Mouse (Mus musculus): Measurements from ENCODE around the gene Klk1b1. TPM values are rescaled to one million over a fixed set of nuclear protein-coding genes. Genes with fewer than 3 reads are reported as not detected.
"Not testable (repeated sequence)": the region's sequence is repeated elsewhere in the genome, so short reads cannot be mapped to it uniquely, and the experiment has no call there.

Gene Klk1b1
- polyA plus RNA-seq, 1 experiment: not detected

DNA sequence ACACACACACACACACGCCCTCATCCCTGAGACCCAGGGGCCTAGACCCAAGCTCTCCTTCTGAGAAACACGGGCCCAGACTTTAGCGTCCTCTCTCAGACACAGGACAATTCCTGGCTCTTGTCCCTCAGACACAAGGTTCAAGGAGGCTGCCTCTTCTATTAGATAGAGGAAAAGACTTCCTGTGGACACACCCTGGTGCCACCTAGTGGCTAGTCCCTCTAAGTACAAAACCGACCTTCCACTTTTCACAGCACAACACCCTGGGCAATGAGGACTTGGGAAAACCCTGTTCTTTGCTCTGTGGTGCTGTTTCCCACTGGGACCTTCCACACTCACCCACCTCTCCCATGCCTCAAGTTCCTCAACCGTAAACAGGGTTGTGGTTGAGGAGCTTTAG lies 40.6 kb upstream of the Klk1b1 start:
- Histone ChIP-seq H3K36me3 (ENCODE audit: control insufficient read depth, insufficient read depth, low read length) (no peaks in the 10 kb centered on the region), H3K4me3 (ENCODE audit: extremely low read depth, insufficient read depth, insufficient read length) (no peak overlapping the region), H3K4me1 (ENCODE audit: control insufficient read depth, insufficient read depth, insufficient read length) (no peaks in the 10 kb centered on the region), H3K27ac (ENCODE audit: insufficient read depth, low read length) (no peak overlapping the region), H3K27me3 (ENCODE audit: control insufficient read depth, insufficient read depth, low read length) (no peaks in the 10 kb centered on the region)
- no peak for DNase-seq (ENCODE audit: low read depth in 1 of 2, low spot score in 2 of 2)
- TF ChIP-seq POLR2A (IDR thresholded peaks at IDR 0.05; ENCODE audit: low read depth, low read length) (no peak), CTCF (IDR thresholded peaks at IDR 0.05; ENCODE audit: extremely low read depth, insufficient read depth, insufficient read length, insufficient replicate concordance) (no peak)
- 70% methylated on average over 5 of the region's 5 CpGs for WGBS

DNA sequence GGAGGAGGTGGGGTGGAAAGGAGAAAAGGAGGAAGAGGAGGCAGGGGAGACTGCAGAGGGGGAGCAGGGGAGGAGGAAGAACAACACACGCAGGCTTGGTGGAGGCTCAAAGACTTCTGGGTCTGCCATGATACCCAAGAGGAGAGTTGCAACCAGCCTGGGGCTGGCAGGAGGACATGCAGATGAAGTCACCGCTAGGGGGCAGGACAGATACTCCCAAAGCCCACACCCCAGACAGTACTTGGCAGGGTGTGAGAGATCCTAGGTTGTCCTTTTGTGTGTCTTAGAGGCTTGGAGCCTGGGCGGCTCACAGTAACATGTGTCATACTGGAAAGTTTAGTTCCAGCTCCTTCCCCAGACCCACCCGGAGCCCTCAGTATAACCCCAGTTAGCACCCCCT lies 38.0 kb upstream of the Klk1b1 start:
- no peak for DNase-seq (ENCODE audit: low read depth in 1 of 2, low spot score in 2 of 2)
- WGBS: 50% methylated on average over 4 of the region's 4 CpGs
- Histone ChIP-seq H3K27me3 (ENCODE audit: control insufficient read depth, insufficient read depth, low read length) (no peaks in the 10 kb centered on the region), H3K27ac (ENCODE audit: insufficient read depth, low read length) (no peak overlapping the region), H3K4me1 (ENCODE audit: control insufficient read depth, insufficient read depth, insufficient read length) (no peaks in the 10 kb centered on the region), H3K4me3 (ENCODE audit: extremely low read depth, insufficient read depth, insufficient read length) (no peak overlapping the region), H3K36me3 (ENCODE audit: control insufficient read depth, insufficient read depth, low read length) (no peaks in the 10 kb centered on the region)
- TF ChIP-seq CTCF (IDR thresholded peaks at IDR 0.05; ENCODE audit: extremely low read depth, insufficient read depth, insufficient read length, insufficient replicate concordance): no peak
- TF ChIP-seq POLR2A (IDR thresholded peaks at IDR 0.05; ENCODE audit: low read depth, low read length): no peak

DNA sequence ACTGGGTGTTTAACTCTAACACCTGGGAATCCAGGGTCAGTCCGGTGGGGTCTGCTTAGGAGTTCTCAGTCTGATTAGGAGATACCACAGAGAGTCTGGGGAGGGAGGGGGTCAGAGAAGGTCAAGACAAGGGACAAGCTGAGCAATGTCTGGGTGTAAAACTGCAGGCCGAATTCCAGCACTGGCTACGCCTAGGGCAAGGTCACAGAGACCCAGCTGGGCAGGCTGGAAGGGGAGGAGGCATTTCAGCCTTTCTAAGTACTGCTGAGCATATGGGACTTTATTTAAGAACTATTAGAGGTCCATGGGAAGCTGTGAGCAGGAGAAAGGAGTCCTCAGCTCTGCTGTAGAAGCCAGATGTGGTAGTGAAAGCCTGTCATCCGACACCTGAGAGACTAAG lies 34.2 kb upstream of the Klk1b1 start:
- WGBS: 76% methylated on average over 4 of the region's 4 CpGs
- no peak for DNase-seq (ENCODE audit: low read depth in 1 of 2, low spot score in 2 of 2)
- H3K36me3 ChIP-seq (ENCODE audit: control insufficient read depth, insufficient read depth, low read length): no peaks in the 10 kb centered on the region
- H3K4me3 ChIP-seq (ENCODE audit: extremely low read depth, insufficient read depth, insufficient read length): no peak overlapping the region
- H3K27me3 ChIP-seq (ENCODE audit: control insufficient read depth, insufficient read depth, low read length): no peaks in the 10 kb centered on the region
- no peaks in the 10 kb centered on the region for H3K4me1 ChIP-seq (ENCODE audit: control insufficient read depth, insufficient read depth, insufficient read length)
- TF ChIP-seq POLR2A (IDR thresholded peaks at IDR 0.05; ENCODE audit: low read depth, low read length): no peak
- no peak for TF ChIP-seq CTCF (IDR thresholded peaks at IDR 0.05; ENCODE audit: extremely low read depth, insufficient read depth, insufficient read length, insufficient replicate concordance)
- no peak overlapping the region for H3K27ac ChIP-seq (ENCODE audit: insufficient read depth, low read length)

DNA sequence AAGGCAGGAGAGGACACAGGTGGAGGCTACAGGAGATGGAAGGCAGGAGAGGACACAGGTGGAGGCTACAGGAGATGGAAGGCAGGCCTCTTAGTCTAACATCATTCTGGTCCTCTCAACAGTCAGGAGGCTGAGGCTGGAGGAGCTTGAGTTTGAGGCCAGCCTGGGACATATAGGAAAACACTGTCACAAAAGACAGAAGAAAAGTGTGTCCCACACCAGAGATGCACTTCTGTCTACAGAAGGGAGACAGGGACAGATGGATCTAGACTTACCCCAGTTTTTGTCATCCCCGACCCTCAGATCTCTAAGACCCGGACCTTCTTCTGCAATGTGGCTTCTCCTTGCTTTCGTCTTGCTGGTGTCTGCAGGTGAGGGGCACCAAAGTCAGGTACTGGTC lies 33.1 kb upstream of the Klk1b1 start, which contains the start of gene Klk15:
TSS of gene Klk15 (plus strand) at position 301 of the 400 bp plus-strand sequence.
- Histone ChIP-seq H3K4me1 (ENCODE audit: control insufficient read depth, insufficient read depth, insufficient read length) (no peaks in the 10 kb centered on the region), H3K27ac (ENCODE audit: insufficient read depth, low read length) (no peak within 1 kb of the TSS), H3K36me3 (ENCODE audit: control insufficient read depth, insufficient read depth, low read length) (no peaks in the 10 kb centered on the region), H3K27me3 (ENCODE audit: control insufficient read depth, insufficient read depth, low read length) (no peaks in the 10 kb centered on the region), H3K4me3 (ENCODE audit: extremely low read depth, insufficient read depth, insufficient read length) (no peak within 1 kb of the TSS)
- 81% methylated on average over 3 of the region's 3 CpGs for WGBS
- no peak for DNase-seq (ENCODE audit: low read depth in 1 of 2, low spot score in 2 of 2)
- TF ChIP-seq POLR2A (IDR thresholded peaks at IDR 0.05; ENCODE audit: low read depth, low read length): no peak
- TF ChIP-seq CTCF (IDR thresholded peaks at IDR 0.05; ENCODE audit: extremely low read depth, insufficient read depth, insufficient read length, insufficient replicate concordance): no peak

DNA sequence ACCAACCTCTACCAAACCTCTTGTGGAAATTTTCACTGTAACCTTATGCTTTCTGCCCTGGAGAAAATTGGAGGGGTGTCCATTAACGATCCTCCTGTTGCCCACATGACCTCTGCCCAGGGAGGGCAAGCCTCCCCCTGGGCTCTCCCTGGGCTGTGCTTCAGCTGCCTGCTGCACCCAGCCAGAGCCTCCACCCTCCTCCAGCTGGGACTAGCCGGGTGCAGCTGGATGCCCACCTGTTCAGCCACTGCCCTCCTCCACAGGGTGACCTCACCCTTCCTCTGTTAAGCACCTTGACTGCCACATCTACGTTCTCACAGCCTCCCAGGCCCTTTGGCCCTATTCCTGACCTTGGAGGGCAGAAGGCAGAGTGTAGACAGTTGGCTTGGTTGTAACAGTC lies 31.8 kb upstream of the Klk1b1 start:
- no peaks in the 10 kb centered on the region for H3K36me3 ChIP-seq (ENCODE audit: control insufficient read depth, insufficient read depth, low read length)
- no peaks in the 10 kb centered on the region for H3K27me3 ChIP-seq (ENCODE audit: control insufficient read depth, insufficient read depth, low read length)
- WGBS: 56% methylated on average over 3 of the region's 3 CpGs
- no peak overlapping the region for H3K27ac ChIP-seq (ENCODE audit: insufficient read depth, low read length)
- no peak for TF ChIP-seq POLR2A (IDR thresholded peaks at IDR 0.05; ENCODE audit: low read depth, low read length)
- TF ChIP-seq CTCF (IDR thresholded peaks at IDR 0.05; ENCODE audit: extremely low read depth, insufficient read depth, insufficient read length, insufficient replicate concordance): no peak
- DNase-seq (ENCODE audit: low read depth in 1 of 2, low spot score in 2 of 2): no peak
- no peak overlapping the region for H3K4me3 ChIP-seq (ENCODE audit: extremely low read depth, insufficient read depth, insufficient read length)
- no peaks in the 10 kb centered on the region for H3K4me1 ChIP-seq (ENCODE audit: control insufficient read depth, insufficient read depth, insufficient read length)

DNA sequence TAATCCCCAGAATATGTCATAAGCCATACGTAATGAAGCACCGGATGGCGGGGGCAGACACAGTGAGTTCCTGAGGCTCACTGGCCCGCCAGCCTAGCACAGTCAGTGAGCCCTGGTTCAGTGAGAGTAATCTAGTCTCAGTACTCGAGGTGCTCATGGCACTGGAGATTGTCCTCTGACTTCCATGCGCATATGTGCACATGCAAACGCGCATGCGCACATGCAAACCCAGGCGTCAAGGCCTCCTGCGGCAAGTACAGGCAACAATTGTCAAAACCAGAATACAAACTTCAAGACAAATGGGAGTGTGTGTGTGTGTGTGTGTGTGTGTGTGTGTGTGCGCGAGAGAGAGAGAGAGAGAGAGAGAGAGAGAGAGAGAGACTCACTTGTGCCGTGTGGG lies 30.0 kb upstream of the Klk1b1 start:
- Histone ChIP-seq H3K4me3 (ENCODE audit: extremely low read depth, insufficient read depth, insufficient read length) (no peak overlapping the region), H3K36me3 (ENCODE audit: control insufficient read depth, insufficient read depth, low read length) (no peaks in the 10 kb centered on the region), H3K27ac (ENCODE audit: insufficient read depth, low read length) (no peak overlapping the region), H3K27me3 (ENCODE audit: control insufficient read depth, insufficient read depth, low read length) (no peaks in the 10 kb centered on the region), H3K4me1 (ENCODE audit: control insufficient read depth, insufficient read depth, insufficient read length) (no peaks in the 10 kb centered on the region)
- no peak for DNase-seq (ENCODE audit: low read depth in 1 of 2, low spot score in 2 of 2)
- no peak for TF ChIP-seq CTCF (IDR thresholded peaks at IDR 0.05; ENCODE audit: extremely low read depth, insufficient read depth, insufficient read length, insufficient replicate concordance)
- TF ChIP-seq POLR2A (IDR thresholded peaks at IDR 0.05; ENCODE audit: low read depth, low read length): no peak
- WGBS: 83% methylated on average over 14 of the region's 14 CpGs

DNA sequence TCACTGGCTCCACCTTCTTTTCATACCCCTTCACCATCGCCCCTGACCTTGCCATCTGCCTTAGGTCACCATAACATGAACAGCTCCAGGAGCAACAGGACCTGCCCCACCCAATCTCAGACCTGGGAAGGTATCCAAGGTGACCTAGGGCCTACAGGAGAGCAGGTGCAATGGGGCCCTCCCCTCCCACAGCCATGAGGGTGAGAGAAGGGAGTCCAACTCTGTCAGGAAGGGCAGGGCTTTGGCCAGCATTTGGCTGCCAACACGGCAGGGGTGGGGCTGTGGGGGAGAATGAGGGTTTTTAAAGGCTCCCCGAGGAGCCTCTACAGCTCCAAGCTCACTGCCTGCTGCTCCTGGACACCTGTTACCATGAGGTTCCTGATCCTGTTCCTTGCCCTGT lies 24.3 kb upstream of the Klk1b1 start:
- H3K27ac ChIP-seq (ENCODE audit: insufficient read depth, low read length); DNase-seq (ENCODE audit: low read depth in 1 of 2, low spot score in 2 of 2); H3K27me3 ChIP-seq (ENCODE audit: control insufficient read depth, insufficient read depth, low read length); H3K4me1 ChIP-seq (ENCODE audit: control insufficient read depth, insufficient read depth, insufficient read length); H3K36me3 ChIP-seq (ENCODE audit: control insufficient read depth, insufficient read depth, low read length); H3K4me3 ChIP-seq (ENCODE audit: extremely low read depth, insufficient read depth, insufficient read length): not testable (repeated sequence)
- WGBS: 63% methylated on average over 3 of the region's 3 CpGs
